Comparison of ENCODE assay signal across 11 mouse cellular contexts in the genomic region with DNA sequence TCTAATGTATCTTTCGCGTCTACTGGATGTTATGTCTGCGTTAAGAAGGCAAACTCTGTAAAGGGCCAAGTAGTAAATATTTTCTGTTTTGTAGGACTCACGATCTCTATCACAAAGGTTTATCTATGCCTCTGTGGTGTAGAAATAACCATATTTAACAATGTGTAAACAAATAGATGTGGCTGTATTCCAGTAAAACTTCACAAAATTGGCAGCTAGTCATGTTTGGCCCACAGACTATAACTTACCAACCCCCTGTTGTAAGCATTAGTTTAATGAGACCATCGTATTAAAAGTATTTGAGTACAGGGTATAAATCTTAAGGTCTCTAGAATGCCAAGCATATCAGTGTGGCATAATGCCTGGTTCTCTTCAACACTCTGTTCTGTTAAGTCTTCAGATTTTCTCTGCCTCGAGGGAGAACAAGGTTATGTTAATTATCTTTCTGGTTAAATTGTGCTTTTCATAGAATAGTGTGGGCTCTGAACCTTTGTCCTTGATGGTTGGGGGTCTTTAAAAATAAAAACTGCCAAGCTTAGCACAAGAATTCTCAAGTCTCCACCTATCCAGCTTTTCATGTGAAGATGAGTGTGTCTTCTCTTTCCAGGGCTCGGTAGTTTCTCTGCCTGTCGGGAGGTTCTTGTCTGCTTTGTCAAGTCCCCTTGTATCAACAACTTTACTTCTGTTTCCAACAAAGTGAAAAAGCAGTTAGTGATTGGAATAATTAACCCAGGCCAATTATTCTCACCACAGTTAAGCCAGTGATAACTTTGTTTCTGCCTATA.
DNase-seq lines count a peak whose midpoint lies in the region; ATAC-seq and TF ChIP-seq lines count a peak whose summit lies in the region.
"Had no signal": no experiment of that assay in that cellular context is flagged by ENCODE, and none has a peak within 500 bp of the region (broad histone marks: within the 10 kb centered on the region; RNA-seq: fewer than 3 reads in every experiment).

No protein-coding gene starts in this region.

- TF ChIP-seq EP300 in heart, postnatal 0 days (IDR thresholded peaks at IDR 0.05; ENCODE audit: low read depth): no peak

- peaks cover 6% of the 10 kb centered on the region; the same call in 1 of the 2 replicates for H3K4me1 ChIP-seq in heart, postnatal 0 days (ENCODE audit: control insufficient read depth, insufficient read depth)
- peaks cover 16% of the 10 kb centered on the region for H3K4me1 ChIP-seq in forebrain, embryonic 16.5 days (replicated peaks; ENCODE audit: control insufficient read depth, insufficient read depth, low read length)
- H3K4me1 ChIP-seq in limb, embryonic 13.5 days: peaks cover 17% of the 10 kb centered on the region

- no peaks in the 10 kb centered on the region for H3K27me3 ChIP-seq in heart, postnatal 0 days (ENCODE audit: control insufficient read depth, insufficient read depth, low read length)
- no peaks in the 10 kb centered on the region for H3K27me3 ChIP-seq in forebrain, embryonic 16.5 days (replicated peaks; ENCODE audit: control insufficient read depth, insufficient read depth, low read length)
- H3K27me3 ChIP-seq in limb, embryonic 13.5 days: no peaks in the 10 kb centered on the region

- no peak for ATAC-seq in heart, postnatal 0 days (ENCODE audit: insufficient read depth, low read depth)
- ATAC-seq in forebrain, embryonic 16.5 days: peak; percentile 42
- no peak for ATAC-seq in limb, embryonic 13.5 days (ENCODE audit: low FRiP score, low read depth)

- no peak for TF ChIP-seq CTCF in heart, postnatal 0 days (IDR thresholded peaks at IDR 0.05; ENCODE audit: low read depth)

- no peak overlapping the region for H3K27ac ChIP-seq in heart, postnatal 0 days (ENCODE audit: low read depth)
- H3K27ac ChIP-seq in forebrain, embryonic 16.5 days (ENCODE audit: low read length): peak overlapping the region; percentile 88
- H3K27ac ChIP-seq in limb, embryonic 13.5 days: peak overlapping the region; percentile 53; the same call in 1 of the 2 replicates

- DNase-seq in heart, postnatal 0 days (ENCODE audit: low spot score): peak; percentile 17
- no peak for DNase-seq in heart, adult 18-20 months
- DNase-seq in NIH3T3 (ENCODE audit: low read depth) (peak; percentile 50), liver (no peak)
- DNase-seq in layer of hippocampus, postnatal 10 days (ENCODE audit: low spot score in 2 of 2): no peak
- no peak for DNase-seq in kidney, postnatal 25 days
- DNase-seq: kidney, postnatal 14 days; right cerebral cortex, postnatal 4 days had no signal

- H3K9me3 ChIP-seq in heart, postnatal 0 days (replicated peaks; ENCODE audit: control insufficient read depth, low read length): peaks cover 4% of the 10 kb centered on the region; the same call in 1 of the 2 replicates
- H3K9me3 ChIP-seq in forebrain, embryonic 16.5 days (ENCODE audit: control insufficient read depth, low read length): peaks cover 3% of the 10 kb centered on the region; the same call in 1 of the 2 replicates
- no peaks in the 10 kb centered on the region for H3K9me3 ChIP-seq in limb, embryonic 13.5 days

- H3K36me3 ChIP-seq in heart, postnatal 0 days (replicated peaks; ENCODE audit: control insufficient read depth, insufficient read depth, low read length): no peaks in the 10 kb centered on the region
- H3K36me3 ChIP-seq in forebrain, embryonic 16.5 days (ENCODE audit: control insufficient read depth, insufficient read depth): no peaks in the 10 kb centered on the region
- H3K36me3 ChIP-seq in limb, embryonic 13.5 days: no peaks in the 10 kb centered on the region; the same call in 1 of the 2 replicates

- no peak overlapping the region for H3K4me3 ChIP-seq in heart, postnatal 0 days (ENCODE audit: low read depth, low read length)
- no peak overlapping the region for H3K4me3 ChIP-seq in forebrain, embryonic 16.5 days (replicated peaks; ENCODE audit: low read length)
- H3K4me3 ChIP-seq in limb, embryonic 13.5 days: no peak overlapping the region
- H3K4me3 ChIP-seq: erythroblast, embryonic 14.5 days had no signal

- no peak overlapping the region for H3K4me2 ChIP-seq in heart, postnatal 0 days (ENCODE audit: low read depth, low read length)
- H3K4me2 ChIP-seq in forebrain, embryonic 16.5 days (ENCODE audit: low read length): peak overlapping the region; percentile 28
- peak overlapping the region; percentile 46 for H3K4me2 ChIP-seq in limb, embryonic 13.5 days (replicated peaks)

- no peak overlapping the region for H3K9ac ChIP-seq in heart, postnatal 0 days (replicated peaks; ENCODE audit: low read depth, low read length)
- peak overlapping the region; percentile 46; the same call in 1 of the 2 replicates for H3K9ac ChIP-seq in forebrain, embryonic 16.5 days (replicated peaks; ENCODE audit: low read depth, low read length)
- no peak overlapping the region for H3K9ac ChIP-seq in limb, embryonic 13.5 days

- 60% methylated on average over 8 of the region's 8 CpGs for WGBS in heart, postnatal 0 days
- 19% methylated on average over 8 of the region's 8 CpGs for WGBS in forebrain, embryonic 16.5 days
- 40% methylated on average over 8 of the region's 8 CpGs for WGBS in limb, embryonic 13.5 days

Comparison
In these comparisons a context has a peak if more than half of its experiments do, and no peak if none do; other contexts are left out.
1. DNase-seq: peak in heart, postnatal 0 days (single experiment) and NIH3T3 (single experiment); none in heart, adult 18-20 months (0 of 2), layer of hippocampus, postnatal 10 days (0 of 2), liver (single experiment) and kidney, postnatal 25 days (0 of 2).